Comparison of ENCODE assay signal across 18 mouse cellular contexts in genomic region chr16:36545333-36545732, GRCm38 (mm10). TPM values are rescaled to one million over a fixed set of nuclear protein-coding genes. Genes with fewer than 3 reads are reported as not detected.
DNase-seq lines count a peak whose midpoint lies in the region; ATAC-seq and TF ChIP-seq lines count a peak whose summit lies in the region.
"Had no signal": no experiment of that assay in that cellular context is flagged by ENCODE, and none has a peak within 500 bp of the region (broad histone marks: within the 10 kb centered on the region; RNA-seq: fewer than 3 reads in every experiment).

No protein-coding gene starts in this region.

- 52% methylated on average over 4 of the region's 4 CpGs for WGBS in kidney, embryonic 14.5 days
- 44% methylated on average over 4 of the region's 4 CpGs for WGBS in stomach, embryonic 16.5 days
- 67% methylated on average over 4 of the region's 4 CpGs for WGBS in midbrain, embryonic 16.5 days
- WGBS in forebrain, postnatal 0 days = 61% methylated on average over 4 of the region's 4 CpGs

- H3K4me2 ChIP-seq in kidney, embryonic 14.5 days (replicated peaks; ENCODE audit: low read depth, low read length) = no peak overlapping the region
- H3K4me2 ChIP-seq in stomach, embryonic 16.5 days (ENCODE audit: low read depth, low read length) = no peak overlapping the region
- H3K4me2 ChIP-seq in midbrain, embryonic 16.5 days (ENCODE audit: low read length) = no peak overlapping the region
- H3K4me2 ChIP-seq in forebrain, postnatal 0 days (ENCODE audit: low read depth) = no peak overlapping the region
- H3K4me2 ChIP-seq: embryonic facial prominence, embryonic 15.5 days; forebrain, embryonic 12.5 days; heart, embryonic 15.5 days; limb, embryonic 15.5 days; midbrain, embryonic 15.5 days had no signal

- no peak overlapping the region for H3K27ac ChIP-seq in kidney, embryonic 14.5 days (ENCODE audit: low read depth, low read length)
- no peak overlapping the region for H3K27ac ChIP-seq in stomach, embryonic 16.5 days (ENCODE audit: low read length)
- H3K27ac ChIP-seq in midbrain, embryonic 16.5 days (ENCODE audit: low read length) = no peak overlapping the region
- H3K27ac ChIP-seq in forebrain, postnatal 0 days (ENCODE audit: low read depth, low read length) = no peak overlapping the region
- H3K27ac ChIP-seq: embryonic facial prominence, embryonic 15.5 days; forebrain, embryonic 12.5 days; heart, embryonic 15.5 days; hindbrain, embryonic 10.5 days; limb, embryonic 15.5 days; midbrain, embryonic 15.5 days had no signal

- H3K9me3 ChIP-seq in kidney, embryonic 14.5 days (ENCODE audit: control insufficient read depth, low read length) = no peaks in the 10 kb centered on the region
- no peaks in the 10 kb centered on the region for H3K9me3 ChIP-seq in stomach, embryonic 16.5 days (replicated peaks; ENCODE audit: control insufficient read depth, low read length)
- no peaks in the 10 kb centered on the region for H3K9me3 ChIP-seq in midbrain, embryonic 16.5 days (replicated peaks; ENCODE audit: control insufficient read depth, low read length, poor library complexity, severe bottlenecking)
- H3K9me3 ChIP-seq in forebrain, postnatal 0 days (ENCODE audit: low read length) = no peaks in the 10 kb centered on the region
- H3K9me3 ChIP-seq: embryonic facial prominence, embryonic 15.5 days; forebrain, embryonic 12.5 days; heart, embryonic 15.5 days; hindbrain, embryonic 10.5 days; limb, embryonic 15.5 days; midbrain, embryonic 15.5 days had no signal

- no peaks in the 10 kb centered on the region for H3K36me3 ChIP-seq in kidney, embryonic 14.5 days (ENCODE audit: control insufficient read depth, insufficient read depth, low read length)
- H3K36me3 ChIP-seq in stomach, embryonic 16.5 days (ENCODE audit: control insufficient read depth, insufficient read depth, low read length) = no peaks in the 10 kb centered on the region
- no peaks in the 10 kb centered on the region for H3K36me3 ChIP-seq in midbrain, embryonic 16.5 days (ENCODE audit: control insufficient read depth, insufficient read depth, low read length)
- no peaks in the 10 kb centered on the region for H3K36me3 ChIP-seq in forebrain, postnatal 0 days (ENCODE audit: insufficient read depth)
- H3K36me3 ChIP-seq: embryonic facial prominence, embryonic 15.5 days; forebrain, embryonic 12.5 days; heart, embryonic 15.5 days; hindbrain, embryonic 10.5 days; limb, embryonic 15.5 days; midbrain, embryonic 15.5 days had no signal

- no peak for TF ChIP-seq CTCF in forebrain, postnatal 0 days (IDR thresholded peaks at IDR 0.05; ENCODE audit: low read depth)

- no peak overlapping the region for H3K9ac ChIP-seq in kidney, embryonic 14.5 days (ENCODE audit: low read depth, low read length)
- H3K9ac ChIP-seq in stomach, embryonic 16.5 days (ENCODE audit: low read length) = no peak overlapping the region
- H3K9ac ChIP-seq in midbrain, embryonic 16.5 days (ENCODE audit: low read depth, low read length) = no peak overlapping the region
- H3K9ac ChIP-seq in forebrain, postnatal 0 days = no peak overlapping the region
- H3K9ac ChIP-seq: embryonic facial prominence, embryonic 15.5 days; forebrain, embryonic 12.5 days; heart, embryonic 15.5 days; limb, embryonic 15.5 days; midbrain, embryonic 15.5 days had no signal

- peak; percentile 65 for ATAC-seq in kidney, embryonic 14.5 days (ENCODE audit: low FRiP score, low TSS enrichment)
- ATAC-seq in stomach, embryonic 16.5 days (ENCODE audit: insufficient read depth, low FRiP score) = peak; percentile 72; the same call in 1 of the 2 replicates
- no peak for ATAC-seq in midbrain, embryonic 16.5 days
- ATAC-seq in forebrain, postnatal 0 days = no peak

- peak; percentile 87 for DNase-seq in kidney, adult 11 months
- DNase-seq in kidney, postnatal 4 days = peak; percentile 39 to 62
- no peak for DNase-seq in cerebellum, postnatal 4 days (ENCODE audit: low spot score in 2 of 2)
- DNase-seq in forebrain, postnatal 0 days = no peak
- DNase-seq: cerebellum, adult 9-10 months; lung, postnatal 10 days had no signal

- H3K27me3 ChIP-seq in kidney, embryonic 14.5 days (ENCODE audit: control insufficient read depth, insufficient read depth, low read length) = no peaks in the 10 kb centered on the region
- no peaks in the 10 kb centered on the region for H3K27me3 ChIP-seq in stomach, embryonic 16.5 days (ENCODE audit: control insufficient read depth, insufficient read depth, low read length)
- H3K27me3 ChIP-seq in midbrain, embryonic 16.5 days (ENCODE audit: control insufficient read depth, insufficient read depth, low read depth, low read length) = no peaks in the 10 kb centered on the region
- H3K27me3 ChIP-seq in forebrain, postnatal 0 days (ENCODE audit: insufficient read depth, low read length) = no peaks in the 10 kb centered on the region
- H3K27me3 ChIP-seq: embryonic facial prominence, embryonic 15.5 days; forebrain, embryonic 12.5 days; heart, embryonic 15.5 days; limb, embryonic 15.5 days; midbrain, embryonic 15.5 days had no signal

- no peaks in the 10 kb centered on the region for H3K4me1 ChIP-seq in kidney, embryonic 14.5 days (ENCODE audit: control insufficient read depth, insufficient read depth, low read length)
- no peaks in the 10 kb centered on the region for H3K4me1 ChIP-seq in stomach, embryonic 16.5 days (ENCODE audit: control insufficient read depth, insufficient read depth, low read length)
- H3K4me1 ChIP-seq in midbrain, embryonic 16.5 days (ENCODE audit: control insufficient read depth, insufficient read depth, low read length) = no peaks in the 10 kb centered on the region; the same call in 1 of the 2 replicates
- no peaks in the 10 kb centered on the region for H3K4me1 ChIP-seq in forebrain, postnatal 0 days (ENCODE audit: insufficient read depth)
- H3K4me1 ChIP-seq: embryonic facial prominence, embryonic 15.5 days; forebrain, embryonic 12.5 days; heart, embryonic 15.5 days; hindbrain, embryonic 10.5 days; limb, embryonic 15.5 days; midbrain, embryonic 15.5 days had no signal

- H3K4me3 ChIP-seq in kidney, embryonic 14.5 days (ENCODE audit: low read length) = no peak overlapping the region
- H3K4me3 ChIP-seq in stomach, embryonic 16.5 days (replicated peaks; ENCODE audit: low read length) = no peak overlapping the region
- no peak overlapping the region for H3K4me3 ChIP-seq in midbrain, embryonic 16.5 days (ENCODE audit: low read depth, low read length)
- H3K4me3 ChIP-seq in forebrain, postnatal 0 days (ENCODE audit: low read depth, low read length) = no peak overlapping the region
- H3K4me3 ChIP-seq: embryonic facial prominence, embryonic 15.5 days; forebrain, embryonic 12.5 days; heart, embryonic 15.5 days; hindbrain, embryonic 10.5 days; limb, embryonic 15.5 days; midbrain, embryonic 15.5 days had no signal

RNA-seq across cellular contexts. Expression of gene Casr, which starts 16.6 kb away (rescaled TPM):
- 0.34 and 0.39 TPM in 2 replicates for polyA plus RNA-seq in kidney, embryonic 14.5 days (2014; fragmentation: Nextera tagmentation; extraction: Ambion mirVana)
- polyA plus RNA-seq in stomach, embryonic 16.5 days (2015; fragmentation: Nextera tagmentation; extraction: Ambion mirVana) = 0.05 TPM in 2 replicates
- 0.20 and 0.59 TPM in 2 replicates for polyA plus RNA-seq in midbrain, embryonic 16.5 days (2015; fragmentation: Nextera tagmentation; extraction: Ambion mirVana)
- 0.46 and 1.6 TPM in 2 replicates for total RNA-seq in forebrain, postnatal 0 days (2014; rRNA removed)
- polyA plus RNA-seq in forebrain, postnatal 0 days (2015; fragmentation: Nextera tagmentation; extraction: Ambion mirVana) = 0.14 and 0.62 TPM in 2 replicates
- total RNA-seq: adrenal gland, adult 18-20 months; granulocyte monocyte progenitor cell, adult 5-6 weeks; megakaryocyte, adult 5-6 weeks had no signal
- polyA plus RNA-seq: heart, embryonic 15.5 days had no signal

Comparison
In these comparisons a context has a peak if more than half of its experiments do, and no peak if none do; other contexts are left out.
1. DNase-seq: peak in kidney, adult 11 months (single experiment) and kidney, postnatal 4 days (2 of 2); none in cerebellum, postnatal 4 days (0 of 2) and forebrain, postnatal 0 days (single experiment).
2. ATAC-seq: peak in kidney, embryonic 14.5 days (single experiment) and stomach, embryonic 16.5 days (single experiment); none in midbrain, embryonic 16.5 days (single experiment) and forebrain, postnatal 0 days (single experiment).